Mouse (Mus musculus) limb, embryonic 12.5 days (tissue): ENCODE data around the gene Cars2. TPM values are rescaled to one million over a fixed set of nuclear protein-coding genes. Genes with fewer than 3 reads are reported as not detected.

ENCODE experiments used
- ATAC-seq: fragments of 200-750 bp; cut with Nextera tagmentation; 2 replicates; pipeline ENCODE4 v1.8.0; 2017; ENCODE audit warnings: low read depth, moderate TSS enrichment; ENCODE audit not compliant: insufficient number of reproducible peaks, insufficient read depth, low FRiP score, low TSS enrichment
- H3K27ac ChIP-seq: fragments of 300-500 bp; sonication (generic); 2 replicates; pipeline ENCODE4 v1.5.1; 2016; ENCODE audit warnings: mild to moderate bottlenecking, moderate library complexity
- H3K27me3 ChIP-seq: fragments of 300-500 bp; sonication (generic); 2 replicates; pipeline ENCODE4 v1.6.1; 2016; ENCODE audit warnings: mild to moderate bottlenecking, moderate library complexity
- H3K36me3 ChIP-seq: fragments of 300-500 bp; sonication (generic); 2 replicates; pipeline ENCODE4 v1.6.1; 2016; ENCODE audit warnings: mild to moderate bottlenecking, moderate library complexity
- H3K4me1 ChIP-seq: fragments of 300-500 bp; sonication (generic); replicated peaks from 2 replicates; pipeline ENCODE4 v1.6.1; 2016
- H3K4me2 ChIP-seq: fragments of 300-500 bp; sonication (generic); 2 replicates; pipeline ENCODE4 v1.6.1; 2016; ENCODE audit warnings: mild to moderate bottlenecking, moderate library complexity
- H3K4me3 ChIP-seq: fragments of 300-500 bp; sonication (generic); replicated peaks from 2 replicates; pipeline ENCODE4 v1.5.1; 2016; ENCODE audit warnings: mild to moderate bottlenecking
- H3K9ac ChIP-seq: fragments of 300-500 bp; sonication (generic); replicated peaks from 2 replicates; pipeline ENCODE4 v1.6.1; 2016; ENCODE audit warnings: mild to moderate bottlenecking, moderate library complexity
- H3K9me3 ChIP-seq: fragments of 300-500 bp; sonication (generic); 2 replicates; pipeline ENCODE4 v1.6.1; 2016; ENCODE audit warnings: mild to moderate bottlenecking, moderate library complexity
- WGBS: fragments of 180-500 bp; shearing (Covaris S2); methylation state at CpG from one replicate; pipeline ENCODE4 v1.1.7; 2016; 5-methylcytosine and 5-hydroxymethylcytosine counted together
- polyA plus RNA-seq: library from polyadenylated mRNA; unstranded; fragments of >200 nt; fragmentation: Nextera tagmentation; extraction: Ambion mirVana; gene quantifications from 2 replicates; pipeline ENCODE4 v1.2.1, GENCODE M21; 2016

Gene Cars2
- polyA plus RNA-seq, 1 experiment from 2014 or later = 20.6 TPM

GRCm38 (mm10) chr8:11534494-11534893, 16.1 kb downstream of the Cars2 start:
- Histone ChIP-seq H3K36me3 (peaks cover 69% of the 10 kb centered on the region), H3K9me3 (no peaks in the 10 kb centered on the region), H3K27ac (no peak overlapping the region), H3K4me3 (no peak overlapping the region), H3K9ac (no peak overlapping the region), H3K27me3 (no peaks in the 10 kb centered on the region), H3K4me1 (no peaks in the 10 kb centered on the region), H3K4me2 (no peak overlapping the region)
- 47% methylated on average over 9 of the region's 9 CpGs for WGBS
- no peak for ATAC-seq

GRCm38 (mm10) chr8:11530849-11531248, 19.7 kb downstream of the Cars2 start:
- ATAC-seq = no peak
- no peak overlapping the region for H3K4me3 ChIP-seq
- H3K9ac ChIP-seq = no peak overlapping the region
- no peaks in the 10 kb centered on the region for H3K27me3 ChIP-seq
- H3K4me1 ChIP-seq = no peaks in the 10 kb centered on the region
- peaks cover 63% of the 10 kb centered on the region for H3K36me3 ChIP-seq
- WGBS = 79% methylated on average over 4 of the region's 4 CpGs
- no peaks in the 10 kb centered on the region for H3K9me3 ChIP-seq
- no peak overlapping the region for H3K27ac ChIP-seq
- no peak overlapping the region for H3K4me2 ChIP-seq

- no peak overlapping the region for H3K9ac ChIP-seq
Measured at GRCm38 (mm10) chr8:11530155-11530770, 20.3 kb downstream of the Cars2 start.

GRCm38 (mm10) chr8:11523331-11523730, 27.3 kb downstream of the Cars2 start:
- no peak overlapping the region for H3K4me3 ChIP-seq
- peaks cover 49% of the 10 kb centered on the region for H3K36me3 ChIP-seq
- H3K4me1 ChIP-seq = no peaks in the 10 kb centered on the region
- H3K27me3 ChIP-seq = no peaks in the 10 kb centered on the region
- WGBS = 70% methylated on average over 3 of the region's 3 CpGs
- no peaks in the 10 kb centered on the region for H3K9me3 ChIP-seq
- H3K9ac ChIP-seq = no peak overlapping the region
- H3K27ac ChIP-seq = no peak overlapping the region
- H3K4me2 ChIP-seq = no peak overlapping the region
- no peak for ATAC-seq

More at GRCm38 (mm10) chr8:11530155-11530770, 20.3 kb downstream of the Cars2 start:
- Histone ChIP-seq H3K4me3 (no peak overlapping the region), H3K27me3 (no peaks in the 10 kb centered on the region), H3K27ac (no peak overlapping the region), H3K4me1 (no peaks in the 10 kb centered on the region), H3K36me3 (peaks cover 60% of the 10 kb centered on the region), H3K9me3 (no peaks in the 10 kb centered on the region), H3K4me2 (no peak overlapping the region)
- no peak for ATAC-seq
- 86% methylated on average over 18 of the region's 18 CpGs for WGBS

- WGBS = 95% methylated on average over 11 of the region's 11 CpGs
- H3K4me2 ChIP-seq = no peak overlapping the region
- no peaks in the 10 kb centered on the region for H3K4me1 ChIP-seq
- no peak overlapping the region for H3K4me3 ChIP-seq
- H3K27ac ChIP-seq = no peak overlapping the region
- H3K27me3 ChIP-seq = no peaks in the 10 kb centered on the region
- H3K9me3 ChIP-seq = no peaks in the 10 kb centered on the region
- H3K9ac ChIP-seq = no peak overlapping the region
- ATAC-seq = no peak
- H3K36me3 ChIP-seq = peaks cover 82% of the 10 kb centered on the region
Measured at GRCm38 (mm10) chr8:11518676-11519075, 31.9 kb downstream of the Cars2 start.

- Histone ChIP-seq H3K4me1 (no peaks in the 10 kb centered on the region), H3K4me3 (no peak overlapping the region), H3K9me3 (no peaks in the 10 kb centered on the region), H3K36me3 (peaks cover 85% of the 10 kb centered on the region), H3K9ac (no peak overlapping the region), H3K27me3 (no peaks in the 10 kb centered on the region), H3K27ac (no peak overlapping the region), H3K4me2 (no peak overlapping the region)
- WGBS = 86% methylated on average over 6 of the region's 6 CpGs
- ATAC-seq = no peak
Measured at GRCm38 (mm10) chr8:11518056-11518396, 32.6 kb downstream of the Cars2 start.

- Histone ChIP-seq H3K9ac (no peak overlapping the region), H3K36me3 (peaks cover 89% of the 10 kb centered on the region), H3K27me3 (no peaks in the 10 kb centered on the region), H3K4me2 (no peak overlapping the region), H3K4me1 (no peaks in the 10 kb centered on the region), H3K4me3 (no peak overlapping the region), H3K9me3 (no peaks in the 10 kb centered on the region), H3K27ac (no peak overlapping the region)
- no peak for ATAC-seq
- WGBS = 88% methylated on average over 16 of the region's 16 CpGs
Measured at GRCm38 (mm10) chr8:11517366-11518055, 33.1 kb downstream of the Cars2 start.

GRCm38 (mm10) chr8:11516292-11516691, 34.3 kb downstream of the Cars2 start:
- H3K4me1 ChIP-seq = no peaks in the 10 kb centered on the region
- ATAC-seq = no peak
- no peak overlapping the region for H3K27ac ChIP-seq
- H3K4me2 ChIP-seq = no peak overlapping the region
- WGBS = 96% methylated on average over 9 of the region's 9 CpGs
- H3K4me3 ChIP-seq = no peak overlapping the region
- no peaks in the 10 kb centered on the region for H3K27me3 ChIP-seq
- no peaks in the 10 kb centered on the region for H3K9me3 ChIP-seq
- H3K36me3 ChIP-seq = peaks cover 92% of the 10 kb centered on the region
- no peak overlapping the region for H3K9ac ChIP-seq

GRCm38 (mm10) chr8:11513247-11513646, 37.3 kb downstream of the Cars2 start:
- Histone ChIP-seq H3K27me3 (no peaks in the 10 kb centered on the region), H3K4me3 (no peak overlapping the region), H3K9ac (no peak overlapping the region), H3K4me2 (no peak overlapping the region), H3K36me3 (peaks cover 96% of the 10 kb centered on the region), H3K9me3 (no peaks in the 10 kb centered on the region), H3K27ac (no peak overlapping the region), H3K4me1 (no peaks in the 10 kb centered on the region)
- no peak for ATAC-seq
- 92% methylated on average over 5 of the region's 5 CpGs for WGBS

GRCm38 (mm10) chr8:11512711-11513110, 37.9 kb downstream of the Cars2 start:
- no peak overlapping the region for H3K9ac ChIP-seq
- H3K9me3 ChIP-seq = no peaks in the 10 kb centered on the region
- ATAC-seq = no peak
- H3K4me1 ChIP-seq = no peaks in the 10 kb centered on the region
- H3K4me3 ChIP-seq = no peak overlapping the region
- H3K36me3 ChIP-seq = peaks cover 96% of the 10 kb centered on the region
- WGBS = 86% methylated on average over 9 of the region's 9 CpGs
- no peak overlapping the region for H3K4me2 ChIP-seq
- H3K27ac ChIP-seq = no peak overlapping the region
- H3K27me3 ChIP-seq = no peaks in the 10 kb centered on the region

- no peak overlapping the region for H3K4me2 ChIP-seq
- peaks cover 95% of the 10 kb centered on the region for H3K36me3 ChIP-seq
- H3K9ac ChIP-seq = no peak overlapping the region
- no peaks in the 10 kb centered on the region for H3K9me3 ChIP-seq
- no peak overlapping the region for H3K4me3 ChIP-seq
- no peak overlapping the region for H3K27ac ChIP-seq
- no peak for ATAC-seq
- H3K4me1 ChIP-seq = no peaks in the 10 kb centered on the region; the same call in 1 of the 2 replicates
- 87% methylated on average over 5 of the region's 5 CpGs for WGBS
- no peaks in the 10 kb centered on the region for H3K27me3 ChIP-seq
Measured at GRCm38 (mm10) chr8:11510971-11511370, 39.6 kb downstream of the Cars2 start.

- Histone ChIP-seq H3K27me3 (no peaks in the 10 kb centered on the region), H3K4me2 (no peak overlapping the region), H3K4me3 (no peak overlapping the region), H3K27ac (no peak overlapping the region), H3K36me3 (peaks cover 96% of the 10 kb centered on the region), H3K9ac (no peak overlapping the region), H3K9me3 (no peaks in the 10 kb centered on the region), H3K4me1 (no peaks in the 10 kb centered on the region; the same call in 1 of the 2 replicates)
- ATAC-seq = no peak
- WGBS = 76% methylated on average over 10 of the region's 10 CpGs
Measured at GRCm38 (mm10) chr8:11508880-11509279, 41.7 kb downstream of the Cars2 start.
